Mouse (Mus musculus) NIH3T3 (cell line): ENCODE measurements around the gene Tbc1d10b.

ENCODE experiments used
- DNase-seq: peaks from one replicate; pipeline ENCODE4 v3.0.0-alpha.2; 2012; ENCODE audit warnings: low read depth

The Tbc1d10b gene

DNA sequence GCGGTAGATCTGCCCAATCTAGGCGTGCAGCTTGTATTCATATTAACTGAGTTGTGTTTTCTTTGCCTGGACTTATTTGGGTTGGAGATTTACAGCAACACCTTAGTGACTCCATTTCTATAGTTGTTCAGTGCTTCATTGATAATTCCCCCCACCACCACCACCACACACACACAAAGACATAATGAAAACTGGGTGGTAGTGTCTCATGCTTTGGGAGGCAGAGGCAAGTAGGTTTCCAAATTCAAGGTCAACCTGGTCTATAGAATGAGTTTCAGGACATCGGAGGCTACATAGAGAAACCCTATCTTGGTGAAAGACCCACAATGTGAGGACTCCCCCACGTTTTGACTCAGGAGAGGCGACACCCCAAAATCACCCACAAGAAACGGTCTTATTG, 16.3 kb upstream of the Tbc1d10b start:
- DNase-seq = no peak

DNA sequence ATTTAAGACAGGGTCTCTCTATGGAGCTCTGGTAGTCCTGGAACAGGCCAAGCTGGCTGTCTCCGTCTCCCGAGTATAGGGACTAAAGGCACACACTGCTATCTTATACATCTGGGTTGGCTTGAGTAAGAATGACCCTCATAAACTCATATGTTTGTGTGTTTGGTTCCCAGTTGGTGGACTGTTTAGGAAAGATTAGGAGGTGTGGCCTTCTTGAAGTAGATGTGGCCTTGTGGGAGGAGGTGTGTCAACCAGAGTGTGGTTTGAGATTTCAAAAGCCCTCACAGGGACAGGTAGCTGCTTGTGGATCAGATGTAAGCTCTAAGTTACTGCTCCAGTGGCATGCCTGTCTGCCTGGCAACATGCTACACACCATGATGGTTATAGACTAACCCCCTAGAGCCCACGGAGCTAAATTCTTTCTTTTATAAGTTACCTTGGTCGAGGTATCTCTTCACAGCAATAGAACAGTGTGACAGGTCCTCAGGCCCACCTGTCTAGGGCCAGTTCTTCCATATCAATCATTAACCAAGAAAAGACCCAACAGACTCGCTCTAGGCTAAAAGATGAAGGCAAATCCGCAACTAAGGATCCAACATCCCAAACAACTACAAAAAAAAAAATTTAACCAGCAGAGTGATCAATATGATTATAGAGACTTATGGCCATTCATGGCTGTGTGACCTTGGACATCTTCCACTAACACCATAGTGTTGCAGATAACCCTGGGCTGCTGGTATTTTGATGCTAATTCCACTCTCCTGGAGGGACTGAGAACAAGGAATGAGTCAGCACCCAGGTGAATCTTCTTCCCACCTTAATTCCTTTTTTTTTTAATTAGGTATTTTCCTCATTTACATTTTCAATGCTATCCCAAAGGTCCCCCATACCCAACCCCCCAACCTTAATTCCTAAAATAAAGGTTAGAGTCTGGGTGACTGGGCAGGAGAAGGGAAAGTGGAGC, 15.5 kb upstream of the Tbc1d10b start:
- no peak for DNase-seq

DNA sequence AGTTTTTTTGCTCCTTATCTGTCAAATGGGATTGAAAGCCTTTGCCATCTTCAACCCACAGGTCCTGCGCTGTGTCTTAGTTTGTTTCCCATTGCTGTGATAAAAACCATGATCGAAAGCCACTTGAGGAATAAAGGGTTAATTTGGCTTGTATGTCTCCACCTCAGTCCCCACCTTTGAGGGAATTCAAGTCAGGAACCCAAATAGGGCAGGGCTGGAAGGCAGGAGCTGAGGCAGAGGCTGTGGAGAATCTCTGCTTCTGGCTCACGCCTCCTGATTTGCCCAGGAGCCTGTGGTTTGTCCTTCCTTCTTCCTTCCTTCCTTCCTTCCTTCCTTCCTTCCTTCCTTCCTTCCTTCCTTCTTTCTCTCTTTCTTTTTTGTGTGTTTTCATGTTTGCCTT, 14.8 kb upstream of the Tbc1d10b start:
- no peak for DNase-seq

DNA sequence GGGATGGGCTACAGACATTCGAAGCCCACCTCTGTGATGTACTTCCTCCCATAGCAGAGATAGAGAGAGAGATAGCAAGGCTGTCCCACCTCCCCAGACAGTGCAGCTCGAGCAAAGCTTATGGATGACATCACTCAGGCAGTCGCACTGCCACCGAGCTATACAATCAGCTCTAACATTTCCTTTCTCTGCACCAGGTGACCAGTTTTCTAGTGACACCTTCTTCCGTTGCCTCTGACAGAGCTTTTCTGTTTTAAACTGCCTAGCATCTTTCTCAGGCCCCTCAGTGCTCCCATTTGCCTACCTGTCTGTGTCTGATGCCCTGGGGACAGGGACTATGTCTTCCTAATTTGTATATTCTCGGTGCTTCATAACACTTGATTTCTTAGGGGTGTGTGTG, 12.2 kb upstream of the Tbc1d10b start:
- no peak for DNase-seq

DNA sequence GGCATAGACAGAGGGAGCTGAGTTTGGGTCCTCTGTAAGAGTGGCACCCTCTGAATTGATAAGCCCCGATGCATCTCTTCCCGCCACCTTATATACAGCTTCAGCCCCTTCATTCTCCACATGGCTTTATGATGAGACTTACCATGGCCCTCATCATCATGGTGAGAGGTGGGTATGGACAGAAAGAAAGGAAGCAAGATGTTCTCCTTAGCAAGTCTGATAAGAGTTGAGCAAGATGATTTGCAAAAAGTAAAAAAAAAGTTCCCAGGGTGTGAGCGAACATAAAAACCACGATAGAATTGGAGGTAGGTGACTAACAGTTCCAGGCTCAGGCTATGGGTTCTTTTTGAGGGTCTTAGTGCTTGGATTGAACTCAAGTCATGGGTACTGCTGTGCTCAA, 10.4 kb upstream of the Tbc1d10b start:
- DNase-seq = no peak

DNA sequence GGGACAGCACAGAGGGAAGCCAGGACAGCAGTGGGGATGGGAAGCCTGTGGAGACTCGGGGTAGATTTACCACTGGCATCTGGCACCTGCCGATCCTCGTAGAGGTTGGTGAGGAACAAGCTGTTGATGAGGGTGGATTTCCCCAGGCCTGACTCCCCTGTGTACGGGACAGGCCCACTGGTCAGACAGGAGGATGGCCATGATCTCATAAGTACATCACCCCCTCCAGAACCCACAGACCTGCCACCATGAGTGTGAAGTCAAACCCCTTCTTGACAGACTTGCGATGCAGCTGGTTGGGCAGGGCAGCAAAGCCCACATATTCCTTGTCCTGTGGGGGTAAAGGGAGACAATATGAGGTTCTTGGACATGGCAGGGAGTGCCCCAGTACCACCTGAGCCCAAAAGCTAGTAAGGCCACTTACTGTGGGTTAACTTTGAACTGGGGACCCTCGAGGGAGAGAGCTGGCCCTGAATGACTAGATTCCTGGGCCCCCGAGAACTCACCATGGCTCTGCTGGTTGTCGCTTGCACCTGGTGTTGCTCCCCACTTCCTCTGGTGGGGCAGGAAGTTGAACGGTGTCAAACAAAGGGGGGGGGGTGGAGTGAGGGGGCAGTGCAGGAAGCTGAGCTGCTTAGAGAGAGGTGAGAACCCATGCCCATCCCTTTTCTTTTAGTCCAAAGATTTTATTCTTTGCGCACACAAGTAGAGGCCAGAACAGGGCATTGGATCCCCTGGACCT, 9.8 kb upstream of the Tbc1d10b start:
- DNase-seq = no peak

DNA sequence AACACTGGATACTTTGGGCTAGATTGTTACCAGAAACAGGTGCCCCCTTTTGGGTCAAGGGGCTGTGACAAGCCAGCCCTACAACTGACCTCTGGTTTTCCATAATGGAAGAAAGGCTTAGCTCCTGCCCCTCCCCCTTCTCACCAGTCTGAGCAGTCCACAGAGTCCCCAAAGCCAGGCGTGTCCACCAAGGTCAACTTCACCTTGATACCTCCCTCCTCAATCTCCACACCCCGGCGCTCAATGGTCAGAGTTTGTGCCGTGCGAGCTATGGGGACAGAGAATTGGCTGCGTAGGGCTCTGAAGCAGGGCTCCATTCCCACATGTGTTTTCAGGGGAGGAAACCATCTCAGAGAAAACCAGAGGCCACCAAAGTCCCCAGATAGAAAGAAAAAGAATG, 9.2 kb upstream of the Tbc1d10b start:
- DNase-seq = no peak

DNA sequence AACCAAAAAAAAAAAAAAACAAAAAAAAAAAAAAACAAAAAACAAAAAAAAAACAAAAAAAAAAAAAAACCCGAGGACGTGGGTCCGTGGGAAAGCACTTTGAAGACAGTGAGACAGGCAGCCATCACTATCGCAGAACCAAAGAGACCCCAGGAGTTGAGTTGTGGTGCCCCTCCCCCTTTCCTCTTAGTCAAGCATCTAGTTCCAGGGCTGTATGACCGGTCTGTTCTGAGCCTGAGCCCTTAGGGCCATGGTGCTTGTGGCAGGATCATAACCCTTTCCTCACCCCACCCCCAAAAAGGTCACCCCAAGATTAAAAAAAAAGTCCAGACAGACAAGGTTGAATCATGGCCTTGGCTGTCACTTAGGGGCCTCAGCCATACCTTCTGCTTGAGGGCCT, 8.0 kb upstream of the Tbc1d10b start:
- DNase-seq = no peak

DNA sequence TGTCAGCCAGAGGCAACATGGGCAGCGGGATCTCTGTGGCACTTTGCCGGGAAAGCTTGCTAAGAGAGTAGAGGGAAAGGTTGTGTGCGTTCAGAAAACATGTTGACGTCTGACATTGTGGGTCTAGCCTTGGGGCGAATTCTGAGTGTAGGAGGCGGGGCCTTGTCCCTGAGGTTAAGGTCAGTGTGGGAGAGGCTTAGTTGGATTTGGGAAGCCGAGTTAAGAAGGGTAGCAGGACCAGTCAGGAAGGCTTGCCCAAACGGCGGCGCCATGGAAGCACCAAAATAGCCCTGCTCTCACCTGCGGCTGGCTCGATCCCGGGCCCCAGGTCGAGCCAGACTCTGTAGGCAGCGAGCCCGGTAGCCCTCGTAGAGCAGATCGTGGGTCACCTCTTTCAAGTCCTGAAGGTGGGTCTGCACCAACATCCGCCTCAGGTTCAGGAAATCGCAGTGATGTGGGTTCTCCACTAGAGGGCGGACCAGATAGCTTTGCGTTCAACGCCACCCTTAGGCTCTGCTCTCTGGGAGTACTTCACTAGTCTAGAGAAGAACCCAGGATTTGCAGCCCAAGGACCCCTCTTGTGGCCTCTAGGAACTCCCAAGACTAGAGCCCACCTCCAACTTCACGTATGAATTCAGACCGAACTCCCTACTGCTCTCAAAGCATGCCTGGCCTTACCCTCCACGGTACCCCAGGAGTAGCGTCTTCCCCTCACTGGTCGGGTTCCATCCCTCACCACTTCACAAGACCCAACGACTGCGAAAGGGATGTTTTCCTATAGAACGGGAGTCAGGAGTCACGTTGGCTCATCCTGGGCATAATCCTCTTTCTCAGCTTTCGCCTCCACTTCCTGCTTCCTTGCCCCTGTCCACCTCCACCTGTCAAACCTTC, 7.0 kb upstream of the Tbc1d10b start:
- peak; percentile 67 for DNase-seq

DNA sequence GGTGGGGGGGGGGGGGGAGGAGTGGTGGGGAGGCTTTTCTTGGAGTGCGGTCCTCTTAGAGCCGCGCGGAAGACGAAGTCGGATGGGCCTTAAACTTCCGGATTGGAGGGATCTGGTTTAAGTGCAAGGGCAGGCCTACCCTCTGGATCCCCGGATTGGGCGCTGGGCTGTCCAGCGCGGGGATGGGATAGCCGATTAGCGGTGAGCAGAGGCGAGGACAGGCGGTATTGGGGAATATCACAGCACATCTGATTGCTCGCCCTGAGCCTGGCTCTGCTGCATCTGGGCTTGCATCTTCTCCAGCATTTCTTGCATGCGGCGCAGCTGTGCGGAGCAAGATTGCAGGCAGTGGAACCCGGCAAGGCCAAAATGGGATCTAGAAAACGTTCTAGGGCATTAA, 6.3 kb upstream of the Tbc1d10b start:
- no peak for DNase-seq

DNA sequence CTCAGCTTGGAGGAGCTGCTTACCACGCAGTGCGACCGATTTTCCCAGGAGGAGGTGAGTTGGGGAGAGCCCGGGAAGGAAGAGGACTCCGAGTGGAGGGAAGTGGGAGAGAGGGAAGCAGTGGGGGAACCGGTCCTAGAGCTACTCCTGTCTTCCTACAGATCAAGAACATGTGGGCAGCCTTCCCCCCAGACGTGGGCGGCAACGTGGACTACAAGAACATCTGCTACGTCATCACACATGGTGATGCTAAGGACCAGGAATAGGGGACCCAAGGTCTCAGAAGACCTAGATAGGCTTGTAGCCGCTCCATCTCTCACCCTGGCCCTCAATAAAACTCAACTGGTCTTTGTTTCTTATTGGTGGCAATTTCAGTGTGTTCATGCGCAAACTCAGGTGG, 5.7 kb upstream of the Tbc1d10b start:
- DNase-seq = no peak

DNA sequence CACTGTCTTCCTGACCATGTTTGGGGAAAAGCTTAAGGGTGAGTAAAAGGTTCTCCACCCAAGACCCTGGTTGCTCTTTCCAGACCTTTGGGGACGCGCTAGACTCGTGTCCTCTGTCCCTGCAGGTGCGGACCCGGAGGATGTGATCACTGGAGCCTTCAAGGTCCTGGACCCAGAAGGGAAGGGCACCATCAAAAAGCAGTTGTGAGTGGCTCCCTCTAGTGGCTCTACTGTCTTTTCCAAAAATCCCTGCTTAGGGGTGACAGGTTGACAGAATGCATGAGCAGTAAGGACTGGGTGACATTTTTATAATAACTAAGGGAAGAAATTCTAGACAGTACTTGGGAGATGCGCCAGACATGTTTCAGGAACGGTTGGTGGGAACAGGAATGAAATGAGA, 5.2 kb upstream of the Tbc1d10b start:
- DNase-seq = peak; percentile 52

DNA sequence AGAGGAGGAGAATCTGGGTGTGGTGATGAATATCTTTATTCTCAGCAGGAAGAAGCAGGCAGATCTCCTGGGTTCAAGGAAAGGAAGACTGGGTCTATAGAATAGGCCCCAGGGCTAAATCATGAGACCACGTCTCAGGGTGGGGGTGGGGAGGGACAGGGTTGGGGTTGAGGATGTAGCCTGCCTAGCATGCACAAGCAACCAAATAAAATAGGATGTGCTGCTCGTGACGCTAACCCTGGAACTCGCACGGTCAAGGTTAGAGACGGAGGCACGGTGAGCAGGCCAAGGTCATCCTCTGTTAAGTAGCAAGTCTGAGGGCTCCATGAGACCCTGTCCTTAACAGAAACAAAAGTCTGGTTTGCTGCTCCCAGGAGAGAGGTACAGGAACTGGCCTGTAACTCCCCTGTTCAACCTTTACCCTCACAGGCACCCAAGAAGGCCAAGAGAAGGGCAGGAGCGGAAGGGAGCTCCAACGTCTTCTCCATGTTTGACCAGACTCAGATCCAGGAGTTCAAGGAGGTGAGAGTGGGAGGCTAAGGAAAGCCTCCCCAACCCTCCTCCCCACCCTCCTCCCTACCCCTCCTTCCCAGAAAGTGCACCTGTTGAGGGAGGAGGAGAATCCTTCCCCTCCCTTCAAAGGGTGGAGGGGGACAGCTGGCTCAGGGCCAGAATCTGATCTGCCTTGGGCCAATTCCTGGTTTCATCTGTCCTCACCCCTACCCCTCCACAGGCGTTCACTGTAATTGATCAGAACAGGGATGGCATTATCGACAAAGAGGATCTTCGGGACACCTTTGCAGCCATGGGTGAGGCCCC, 4.4 kb upstream of the Tbc1d10b start:
- no peak for DNase-seq

DNA sequence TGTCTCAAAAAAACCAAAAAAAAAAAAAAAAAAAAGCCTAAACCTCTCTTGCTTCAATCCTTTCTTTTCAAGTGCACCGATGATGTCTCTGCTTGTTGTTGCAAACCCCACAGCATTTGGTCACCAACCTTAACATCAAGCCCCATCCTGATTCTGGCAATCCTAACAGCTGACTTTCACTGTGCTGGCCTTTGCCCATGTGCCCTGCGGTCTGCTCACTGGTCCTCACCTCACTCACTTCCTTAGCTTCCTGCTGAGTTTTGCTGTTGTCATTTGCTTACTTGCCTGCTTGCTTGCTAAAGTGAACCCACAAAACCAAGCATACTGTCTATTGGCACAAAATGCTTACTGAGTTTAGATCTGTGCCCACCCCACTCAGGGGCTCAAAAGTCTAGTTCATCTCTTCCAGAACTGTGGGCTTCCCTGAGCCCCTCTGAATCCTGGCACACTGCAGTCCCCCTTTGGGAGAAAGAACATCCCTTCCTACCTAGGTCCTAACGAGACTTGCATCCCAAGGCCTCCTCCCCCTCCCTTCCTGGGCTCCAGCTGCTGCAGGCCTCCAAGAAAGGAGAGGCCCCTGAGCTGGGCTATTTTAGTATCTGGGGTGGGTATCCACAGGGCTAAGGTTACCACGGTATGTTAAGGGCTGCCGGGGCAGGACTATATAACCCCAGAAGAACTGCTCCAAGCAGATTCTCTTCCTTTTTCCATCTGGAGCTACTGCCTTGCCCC, 2.9 kb upstream of the Tbc1d10b start:
- DNase-seq = no peak

DNA sequence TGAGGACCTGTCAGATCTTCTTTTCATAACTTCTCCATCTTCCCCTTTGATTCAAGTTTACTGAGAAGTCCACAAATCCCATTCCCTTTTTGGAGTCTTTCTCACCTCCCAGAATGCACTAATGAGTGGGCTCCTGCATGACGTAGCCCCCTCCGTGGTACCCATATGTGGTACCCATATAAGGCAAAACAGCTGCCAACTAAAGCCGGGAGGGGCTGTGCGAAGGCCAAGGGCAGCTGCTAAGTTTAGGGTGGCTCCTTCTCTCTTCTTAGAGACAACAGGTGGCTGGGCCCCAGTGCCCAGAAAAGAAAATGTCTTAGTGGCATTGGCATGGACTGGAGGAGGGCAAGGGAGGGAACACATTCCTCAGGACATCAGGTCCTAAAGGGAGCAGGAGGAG, 2.0 kb upstream of the Tbc1d10b start:
- DNase-seq = no peak

DNA sequence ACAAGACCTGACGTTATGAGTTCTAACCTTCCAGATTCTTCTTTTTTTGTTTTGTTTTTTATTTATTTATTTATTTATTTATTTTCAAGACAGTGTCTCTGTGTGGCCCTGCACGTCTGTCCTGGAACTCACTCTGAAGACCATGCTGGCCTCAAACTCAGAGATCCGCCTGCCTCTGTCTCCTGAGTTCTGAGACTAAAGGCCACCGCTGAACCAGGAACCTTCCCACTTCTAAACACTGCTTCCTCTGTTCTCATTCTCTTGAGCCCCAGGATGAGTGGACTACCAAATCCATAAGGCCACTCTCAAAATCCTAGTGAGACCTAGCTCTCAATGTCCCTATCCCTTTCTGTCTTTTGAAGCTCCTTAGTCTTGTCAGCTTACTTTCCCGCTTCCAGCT, 1.6 kb upstream of the Tbc1d10b start:
- DNase-seq = no peak

DNA sequence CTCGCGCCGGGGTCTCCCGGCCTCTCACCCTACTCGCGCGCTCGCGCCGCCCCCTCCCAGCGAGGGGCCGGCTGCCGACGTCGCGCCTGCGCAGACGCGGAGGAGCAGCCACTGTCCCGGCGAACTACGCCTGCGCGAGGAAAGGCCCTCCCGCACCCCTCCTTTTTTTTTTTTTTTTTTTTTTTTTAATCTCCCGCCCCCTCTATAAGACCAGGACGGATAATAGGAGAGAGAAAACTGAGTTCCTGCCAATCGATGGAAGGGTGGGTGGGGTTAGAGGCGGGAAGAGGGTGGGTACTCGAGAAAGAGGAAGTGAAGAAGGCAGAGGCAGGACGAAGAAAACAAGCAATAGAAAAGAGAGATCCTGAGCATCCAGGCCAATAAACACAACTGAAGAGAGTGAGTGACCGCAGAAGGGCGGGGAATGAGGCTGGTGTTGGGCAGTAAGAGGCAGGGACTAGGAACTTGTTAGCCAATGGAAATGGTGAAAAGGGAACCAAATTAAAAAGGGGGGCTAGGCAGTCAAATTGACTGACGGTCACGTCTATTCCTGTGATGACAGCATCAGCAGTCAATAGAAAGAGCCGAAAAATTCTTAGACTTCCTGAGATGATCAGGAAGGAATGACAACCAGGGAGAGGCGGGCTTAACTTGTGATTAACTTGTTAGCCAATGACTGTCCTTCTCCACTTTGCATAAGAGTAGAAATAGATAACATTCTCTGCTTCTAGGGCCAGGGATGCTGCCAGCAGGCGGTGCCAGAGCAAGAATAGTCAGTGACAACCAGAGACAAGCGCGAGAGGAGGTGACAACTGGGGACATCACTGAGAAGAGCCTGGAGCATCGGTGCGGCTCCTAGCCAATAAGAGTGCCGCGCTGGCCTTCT, 528 bp upstream of the Tbc1d10b start, which contains the start of gene Mylpf:
TSS of gene Mylpf (plus strand) at position 338 of the 886 bp plus-strand sequence.
- peak; percentile 95 for DNase-seq

DNA sequence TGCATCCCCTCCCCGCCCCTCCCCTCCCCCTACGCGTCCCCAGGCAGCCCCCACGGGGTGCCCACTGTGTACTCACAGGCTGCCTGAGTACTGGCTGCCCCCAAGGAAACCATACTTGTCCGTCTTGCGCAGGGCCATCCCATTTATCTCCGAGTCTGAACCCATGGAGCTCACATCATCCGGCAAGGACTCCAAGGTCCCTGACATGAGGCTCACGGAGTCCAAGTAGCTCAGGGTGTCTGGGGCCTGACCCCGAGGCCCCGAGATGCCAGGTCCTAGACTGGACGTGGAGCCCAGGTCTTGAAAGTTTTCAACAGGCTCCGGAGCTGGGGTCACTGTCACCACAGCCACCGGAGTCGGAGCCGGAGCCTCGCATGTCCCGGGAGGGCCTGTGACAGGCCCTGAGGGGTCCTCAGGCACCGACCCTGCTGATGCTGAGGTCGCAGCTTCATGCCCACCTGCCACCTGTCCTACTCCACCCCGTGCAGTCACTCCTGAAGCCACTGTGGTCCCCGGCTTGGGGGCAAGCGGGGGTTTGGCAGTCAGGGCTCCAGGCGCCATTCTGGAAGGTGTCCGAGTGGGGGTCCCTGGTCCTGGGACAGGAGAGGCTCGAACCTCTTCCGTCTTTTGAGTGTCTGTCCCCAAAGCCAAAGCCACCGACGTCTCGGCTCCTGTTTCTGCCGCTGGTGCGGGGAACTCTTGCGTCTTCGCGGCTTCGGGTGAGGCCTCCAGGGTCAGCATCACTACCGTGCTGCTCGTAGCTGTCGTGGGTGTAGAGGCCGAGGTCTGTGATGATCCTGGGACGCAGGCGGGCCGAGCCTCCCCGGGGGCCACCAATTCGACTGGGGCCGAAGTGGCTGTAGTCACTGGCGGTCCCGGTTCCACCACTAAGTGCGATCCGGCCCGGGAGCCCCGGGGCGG, 634 bp downstream of the Tbc1d10b start:
- DNase-seq = peak; percentile 9
